Mouse (Mus musculus): Measurements from ENCODE around the gene Fhad1.

Fhad1 gene

GRCm38 (mm10) chr4:141861591-141862295 is 153.1 kb downstream of the Fhad1 start:
- DNase-seq (ENCODE audit: low spot score) = no peak

DNA sequence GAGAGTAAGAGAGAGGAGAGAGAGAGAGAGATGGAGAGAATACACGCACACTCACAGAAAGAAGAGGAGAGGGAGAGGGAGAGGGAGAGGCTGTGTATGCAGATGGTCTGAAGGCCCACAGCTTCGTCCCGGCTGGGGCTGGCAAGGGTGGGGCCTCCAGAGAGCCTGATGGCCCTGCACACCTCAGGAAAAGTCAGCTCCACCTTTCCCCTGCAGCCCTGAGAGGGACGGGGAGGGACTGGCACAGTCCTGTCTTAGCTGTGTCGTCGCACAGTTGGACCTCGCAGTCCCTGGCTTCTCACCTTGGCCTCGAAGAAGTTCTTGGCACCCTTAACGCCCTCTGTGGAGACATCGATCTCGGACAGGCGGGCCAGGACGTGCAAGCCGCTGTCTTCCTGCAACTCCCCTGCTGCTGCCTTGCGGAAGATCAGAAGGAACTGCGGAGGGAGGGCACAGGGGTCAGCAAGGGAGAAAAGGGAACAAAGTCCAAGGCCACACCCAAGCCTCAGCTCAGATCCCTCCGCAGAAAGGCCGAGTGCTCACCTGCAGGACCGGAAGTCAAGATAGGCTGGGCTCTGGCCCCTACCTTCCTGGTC is 154.5 kb downstream of the Fhad1 start:
- DNase-seq (ENCODE audit: low spot score) = no peak

- DNase-seq (ENCODE audit: low spot score) = no peak
Measured at GRCm38 (mm10) chr4:141859351-141859750, 155.5 kb downstream of the Fhad1 start.

- no peak for DNase-seq (ENCODE audit: low spot score)
Measured at GRCm38 (mm10) chr4:141858501-141858900, 156.4 kb downstream of the Fhad1 start.

DNA sequence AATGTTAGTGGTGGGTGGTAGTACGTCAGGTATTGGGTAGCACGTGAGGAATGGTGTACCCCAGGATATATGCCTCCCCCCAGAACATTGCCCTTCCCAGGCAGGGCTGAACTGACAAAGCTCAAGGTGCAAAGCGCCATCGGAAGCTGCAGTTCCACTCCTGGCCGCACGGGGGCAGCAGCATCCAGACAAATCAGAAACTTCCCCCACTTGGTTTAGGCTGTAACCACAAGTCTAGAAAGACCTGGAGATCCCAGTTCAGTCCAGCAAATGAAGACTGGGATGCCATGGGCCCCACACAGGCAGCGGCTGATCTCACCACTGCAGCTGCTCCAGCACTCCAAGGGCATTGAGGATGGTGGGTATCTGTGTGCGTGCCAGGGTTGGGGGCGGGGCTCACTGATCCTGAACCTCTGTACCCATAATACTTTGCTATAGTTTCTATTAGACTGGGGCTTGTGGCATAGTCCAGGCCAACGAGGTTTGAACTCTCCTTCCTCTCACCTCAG is 157.4 kb downstream of the Fhad1 start:
- peak; percentile 84 for DNase-seq (ENCODE audit: low spot score)

GRCm38 (mm10) chr4:141853437-141853836 is 161.4 kb downstream of the Fhad1 start:
- no peak for DNase-seq (ENCODE audit: low spot score)

- no peak for DNase-seq (ENCODE audit: low spot score)
Measured at GRCm38 (mm10) chr4:141845999-141846398, 168.9 kb downstream of the Fhad1 start, which contains the start of gene Ctrc. Ctrc (minus strand) TSS chr4:141846359.
